Mouse (Mus musculus): ENCODE measurements at regions not wholly inside any gene's neighbourhood (a gene's known extent, or its start where the extent isn't known, plus 50 kb on each side); places are given as distances from the start of the nearest gene placed in this dataset.
"Not testable (repeated sequence)": the region's sequence is repeated elsewhere in the genome, so short reads cannot be mapped to it uniquely, and the experiment has no call there.

DNA sequence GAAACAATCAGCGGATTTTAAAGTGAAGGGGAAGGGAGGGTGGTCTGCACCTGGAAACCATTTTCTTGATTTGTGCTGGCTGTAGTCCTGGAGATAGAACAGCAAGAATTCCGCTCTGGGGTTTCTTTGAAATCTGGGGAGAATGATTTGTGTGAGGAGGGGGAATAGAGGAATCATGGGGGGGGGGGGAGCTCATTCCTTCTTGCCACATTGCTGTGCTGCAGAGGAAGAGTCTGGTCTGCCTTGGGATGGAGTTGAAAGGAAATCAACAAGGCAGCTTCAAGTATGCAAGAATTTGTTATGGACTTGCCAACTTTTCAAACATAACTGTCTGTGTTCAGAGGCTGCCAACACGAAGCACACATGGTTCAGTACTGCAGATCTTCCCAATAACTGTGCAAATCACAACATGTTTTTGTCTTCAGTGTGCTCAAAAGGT is 249.4 kb downstream of the Prr30 start:
- DNase-seq (no peak), ATAC-seq (no peak)
- TF ChIP-seq CTCF (IDR thresholded peaks at IDR 0.05; ENCODE audit: low read depth), result no peak
- 52% methylated on average over 3 of the region's 3 CpGs for WGBS
- H3K4me1 ChIP-seq (ENCODE audit: insufficient read depth), result no peaks in the 10 kb centered on the region
- no peak overlapping the region for H3K4me2 ChIP-seq (ENCODE audit: low read depth)
- H3K36me3 ChIP-seq (ENCODE audit: insufficient read depth), result no peaks in the 10 kb centered on the region
- H3K9me3 ChIP-seq (ENCODE audit: low read length), result no peaks in the 10 kb centered on the region
- H3K27me3 ChIP-seq (ENCODE audit: insufficient read depth, low read length), result no peaks in the 10 kb centered on the region
- no peak overlapping the region for H3K27ac ChIP-seq (ENCODE audit: low read depth, low read length)
- no peak overlapping the region for H3K4me3 ChIP-seq (ENCODE audit: low read depth, low read length)
- no peak overlapping the region for H3K9ac ChIP-seq

- not testable (repeated sequence) for DNase-seq; H3K9ac ChIP-seq; H3K9me3 ChIP-seq (ENCODE audit: low read length); H3K4me2 ChIP-seq (ENCODE audit: low read depth); H3K36me3 ChIP-seq (ENCODE audit: insufficient read depth); H3K4me1 ChIP-seq (ENCODE audit: insufficient read depth); H3K4me3 ChIP-seq (ENCODE audit: low read depth, low read length); H3K27ac ChIP-seq (ENCODE audit: low read depth, low read length); H3K27me3 ChIP-seq (ENCODE audit: insufficient read depth, low read length); ATAC-seq
Observed at GRCm38 (mm10) chr14:100947625-100948024, 252.5 kb downstream of the Prr30 start.

DNA sequence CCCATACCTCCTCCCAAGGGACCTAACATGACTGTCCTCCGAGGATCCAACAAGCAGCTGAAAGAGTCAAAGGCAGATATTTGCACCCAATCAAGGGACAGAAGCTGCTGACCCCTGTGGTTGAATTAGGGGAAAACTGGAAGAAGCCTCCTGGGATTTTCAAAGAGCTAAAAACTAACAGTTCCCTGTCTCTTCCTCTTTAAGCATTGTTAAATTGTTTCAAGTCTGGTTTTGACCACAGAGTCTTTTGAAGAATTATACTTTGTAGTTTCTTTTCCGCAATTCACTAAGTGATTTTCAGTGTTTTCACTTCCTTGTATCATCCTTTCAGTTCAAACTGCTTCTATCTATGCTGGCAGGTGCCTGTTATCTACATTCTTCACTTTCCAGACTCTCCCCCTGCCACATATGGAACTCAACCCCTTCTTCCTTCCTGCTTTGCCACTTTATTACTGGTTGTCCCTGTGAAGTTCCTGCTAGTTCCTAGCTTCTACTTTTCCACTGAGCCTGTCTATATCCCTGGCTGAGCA is 262.7 kb downstream of the Prr30 start:
- H3K4me1 ChIP-seq (ENCODE audit: insufficient read depth), result no peaks in the 10 kb centered on the region
- H3K27me3 ChIP-seq (ENCODE audit: insufficient read depth, low read length), result no peaks in the 10 kb centered on the region
- 83% methylated on average over 2 of the region's 2 CpGs for WGBS
- no peak overlapping the region for H3K4me2 ChIP-seq (ENCODE audit: low read depth)
- H3K9me3 ChIP-seq (ENCODE audit: low read length), result no peaks in the 10 kb centered on the region
- no peak overlapping the region for H3K4me3 ChIP-seq (ENCODE audit: low read depth, low read length)
- no peak for DNase-seq
- no peak overlapping the region for H3K9ac ChIP-seq
- ATAC-seq, result no peak
- H3K27ac ChIP-seq (ENCODE audit: low read depth, low read length), result no peak overlapping the region
- no peaks in the 10 kb centered on the region for H3K36me3 ChIP-seq (ENCODE audit: insufficient read depth)
- no peak for TF ChIP-seq CTCF (IDR thresholded peaks at IDR 0.05; ENCODE audit: low read depth)

GRCm38 (mm10) chr14:100934554-100934953 is 265.6 kb downstream of the Prr30 start:
- WGBS, result 78% methylated on average over 7 of the region's 7 CpGs

DNA sequence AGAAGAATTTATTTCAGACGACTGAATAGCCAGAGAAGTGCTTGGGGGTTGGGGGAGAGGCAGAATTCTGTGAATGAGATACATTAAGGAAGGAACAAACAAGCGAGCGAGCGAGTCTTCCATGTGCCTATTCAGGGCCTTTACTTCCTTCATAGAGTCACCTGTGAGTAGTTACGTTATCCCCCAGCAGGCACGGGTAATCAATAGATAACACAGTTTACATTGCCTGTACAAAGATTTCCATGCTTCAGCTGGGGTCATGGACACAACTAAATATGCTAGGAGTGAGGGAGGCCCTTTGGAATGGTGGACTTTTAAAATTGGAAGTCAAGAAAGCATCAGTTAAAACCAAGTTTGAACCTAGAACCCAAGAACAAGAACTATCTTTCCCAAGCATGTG is 275.2 kb downstream of the Prr30 start:
- 92% methylated on average over 6 of the region's 6 CpGs for WGBS
- Histone ChIP-seq H3K36me3 (ENCODE audit: insufficient read depth) (no peaks in the 10 kb centered on the region), H3K4me3 (ENCODE audit: low read depth, low read length) (no peak overlapping the region), H3K4me2 (ENCODE audit: low read depth) (no peak overlapping the region), H3K27ac (ENCODE audit: low read depth, low read length) (no peak overlapping the region), H3K4me1 (ENCODE audit: insufficient read depth) (no peaks in the 10 kb centered on the region), H3K9ac (no peak overlapping the region), H3K27me3 (ENCODE audit: insufficient read depth, low read length) (no peaks in the 10 kb centered on the region), H3K9me3 (ENCODE audit: low read length) (no peaks in the 10 kb centered on the region)
- ATAC-seq, result no peak
- no peak for DNase-seq
- TF ChIP-seq CTCF (IDR thresholded peaks at IDR 0.05; ENCODE audit: low read depth), result no peak

More at GRCm38 (mm10) chr14:100934554-100934953, 265.6 kb downstream of the Prr30 start:
- no peaks in the 10 kb centered on the region for H3K36me3 ChIP-seq (ENCODE audit: insufficient read depth)
- no peak overlapping the region for H3K4me2 ChIP-seq (ENCODE audit: low read depth)
- DNase-seq (no peak), ATAC-seq (no peak)
- no peak overlapping the region for H3K27ac ChIP-seq (ENCODE audit: low read depth, low read length)
- no peaks in the 10 kb centered on the region for H3K27me3 ChIP-seq (ENCODE audit: insufficient read depth, low read length)
- H3K4me1 ChIP-seq (ENCODE audit: insufficient read depth), result no peaks in the 10 kb centered on the region
- no peak for TF ChIP-seq CTCF (IDR thresholded peaks at IDR 0.05; ENCODE audit: low read depth)
- no peak overlapping the region for H3K4me3 ChIP-seq (ENCODE audit: low read depth, low read length)
- H3K9ac ChIP-seq, result no peak overlapping the region
- H3K9me3 ChIP-seq (ENCODE audit: low read length), result no peaks in the 10 kb centered on the region

GRCm38 (mm10) chr14:100900221-100900620 is 299.9 kb downstream of the Prr30 start:
- no peak for ATAC-seq
- WGBS, result 19% methylated on average over 2 of the region's 2 CpGs
- no peak for DNase-seq

DNA sequence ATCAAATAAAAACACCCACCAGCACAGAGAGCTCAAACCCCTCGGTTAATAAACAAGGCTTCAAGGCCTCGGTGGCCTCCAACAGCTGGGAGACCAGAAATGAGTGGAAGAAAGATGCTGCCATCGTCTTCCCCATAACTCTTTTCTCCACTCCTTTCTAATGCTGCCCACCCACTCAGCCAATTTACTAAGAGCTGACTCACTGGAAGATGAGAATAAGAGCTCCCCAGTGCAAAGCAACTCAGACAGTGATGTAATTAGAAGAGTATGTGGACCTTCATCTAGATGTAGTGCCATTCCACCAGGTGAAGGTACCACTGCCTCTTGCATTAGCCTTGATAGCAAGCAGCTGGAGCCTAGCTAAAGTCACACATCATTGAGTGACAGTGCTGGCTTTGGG is 301.1 kb downstream of the Prr30 start:
- no peaks in the 10 kb centered on the region for H3K9me3 ChIP-seq (ENCODE audit: low read length)
- DNase-seq (no peak), ATAC-seq (no peak)

More at GRCm38 (mm10) chr14:100900221-100900620, 299.9 kb downstream of the Prr30 start:
- Histone ChIP-seq H3K27ac (ENCODE audit: low read depth, low read length) (no peak overlapping the region), H3K4me1 (ENCODE audit: insufficient read depth) (no peaks in the 10 kb centered on the region), H3K27me3 (ENCODE audit: insufficient read depth, low read length) (no peaks in the 10 kb centered on the region), H3K36me3 (ENCODE audit: insufficient read depth) (no peaks in the 10 kb centered on the region), H3K4me3 (ENCODE audit: low read depth, low read length) (no peak overlapping the region), H3K9me3 (ENCODE audit: low read length) (no peaks in the 10 kb centered on the region), H3K9ac (no peak overlapping the region), H3K4me2 (ENCODE audit: low read depth) (no peak overlapping the region)
- no peak for TF ChIP-seq CTCF (IDR thresholded peaks at IDR 0.05; ENCODE audit: low read depth)

More for the DNA sequence above, 301.1 kb downstream of the Prr30 start:
- H3K4me2 ChIP-seq (ENCODE audit: low read depth), result no peak overlapping the region
- no peak for TF ChIP-seq CTCF (IDR thresholded peaks at IDR 0.05; ENCODE audit: low read depth)
- no peaks in the 10 kb centered on the region for H3K4me1 ChIP-seq (ENCODE audit: insufficient read depth)
- H3K4me3 ChIP-seq (ENCODE audit: low read depth, low read length), result no peak overlapping the region
- H3K27ac ChIP-seq (ENCODE audit: low read depth, low read length), result no peak overlapping the region
- H3K9ac ChIP-seq, result no peak overlapping the region
- no peaks in the 10 kb centered on the region for H3K36me3 ChIP-seq (ENCODE audit: insufficient read depth)
- 82% methylated on average over 3 of the region's 3 CpGs for WGBS
- no peaks in the 10 kb centered on the region for H3K27me3 ChIP-seq (ENCODE audit: insufficient read depth, low read length)

All from forebrain, postnatal 0 days (tissue).